Mouse (Mus musculus): ENCODE data around the gene Lztfl1.
"Not testable (repeated sequence)": the region's sequence is repeated elsewhere in the genome, so short reads cannot be mapped to it uniquely, and the experiment has no call there.

The Lztfl1 gene

GRCm38 (mm10) chr9:123678327-123679105, 39.0 kb downstream of the Lztfl1 start, which contains the start of the genes Ccr9 and Slc6a20a:
Ccr9 (plus strand) TSS chr9:123678439.
Slc6a20a (minus strand) TSS chr9:123678885.
- DNase-seq, result no peak

- no peak for DNase-seq
Observed at GRCm38 (mm10) chr9:123665645-123666044, 51.9 kb downstream of the Lztfl1 start.

- DNase-seq, result not testable (repeated sequence)
Observed at GRCm38 (mm10) chr9:123659986-123660676, 57.4 kb downstream of the Lztfl1 start.

- no peak for DNase-seq
Observed at GRCm38 (mm10) chr9:123658981-123659380, 58.5 kb downstream of the Lztfl1 start.

GRCm38 (mm10) chr9:123657457-123657856, 60.0 kb downstream of the Lztfl1 start:
- no peak for DNase-seq

GRCm38 (mm10) chr9:123651369-123651768, 66.1 kb downstream of the Lztfl1 start:
- DNase-seq, result no peak

GRCm38 (mm10) chr9:123649785-123650511, 67.5 kb downstream of the Lztfl1 start:
- DNase-seq, result no peak
